Mouse (Mus musculus): ENCODE data around the gene Dock1. TPM values are rescaled to one million over a fixed set of nuclear protein-coding genes. Genes with fewer than 3 reads are reported as not detected.

Gene Dock1
- total RNA-seq (2017), result 1.4 TPM in 2 replicates

DNA sequence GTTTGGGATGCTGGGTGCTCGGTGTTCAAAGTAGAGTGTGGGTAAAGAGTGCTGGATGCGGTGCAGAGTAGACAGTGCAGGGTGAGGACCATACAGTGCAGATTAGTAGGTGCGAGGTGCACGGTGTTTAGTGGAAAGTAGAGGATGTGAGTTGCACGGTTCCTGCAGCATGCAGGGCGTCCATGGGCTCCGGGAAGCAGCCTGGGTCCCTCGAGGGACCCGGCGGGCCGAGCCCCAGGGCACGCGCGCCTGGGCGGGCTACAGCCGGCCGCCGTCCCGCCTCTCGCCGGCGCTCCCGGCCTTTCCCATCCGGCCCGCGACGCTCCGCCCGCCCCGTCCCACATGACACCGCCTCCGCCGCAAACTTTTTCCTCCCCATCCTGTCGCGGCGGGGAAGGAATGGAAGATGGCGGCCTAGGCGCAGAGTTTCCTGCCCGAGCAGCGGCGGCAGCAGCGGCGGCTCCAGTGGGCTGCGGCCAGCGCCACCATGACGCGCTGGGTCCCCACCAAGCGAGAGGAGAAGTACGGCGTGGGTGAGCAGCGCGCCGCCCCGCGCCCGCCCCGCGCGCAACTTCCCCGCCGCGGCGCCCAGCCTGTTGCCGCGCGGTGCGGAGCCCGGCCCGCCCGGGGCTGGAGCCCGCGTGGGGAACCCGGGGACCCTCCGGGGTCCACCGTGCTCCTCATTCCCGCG, at the start of gene Dock1:
Gene Dock1, plus strand, starts transcription at position 343 of the 691 bp plus-strand sequence.
- ATAC-seq (ENCODE audit: extremely low read depth, insufficient number of reproducible peaks, low FRiP score, poor library complexity, severe bottlenecking), result no peak

DNA sequence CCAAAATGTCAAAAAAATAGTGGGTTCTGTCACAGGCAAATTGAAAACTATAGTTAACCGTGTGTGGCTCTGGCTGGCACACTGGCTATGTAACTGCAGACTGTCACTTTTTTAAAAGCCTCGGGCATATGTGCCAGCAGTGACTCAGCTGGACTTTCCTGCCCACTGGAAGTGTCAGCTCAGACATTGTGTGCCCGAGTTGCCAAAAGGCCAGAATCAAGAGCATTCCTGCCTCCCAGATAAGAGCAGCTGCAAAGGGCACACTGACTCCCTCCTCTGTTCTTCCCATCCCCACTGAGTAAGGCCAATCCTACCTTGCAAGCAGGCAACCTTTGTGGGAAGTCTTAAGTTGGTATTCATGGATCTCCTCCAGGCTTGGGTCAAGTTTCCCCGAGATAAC, 42.5 kb upstream of the Dock1 start:
- ATAC-seq (ENCODE audit: extremely low read depth, insufficient number of reproducible peaks, low FRiP score, poor library complexity, severe bottlenecking), result no peak

DNA sequence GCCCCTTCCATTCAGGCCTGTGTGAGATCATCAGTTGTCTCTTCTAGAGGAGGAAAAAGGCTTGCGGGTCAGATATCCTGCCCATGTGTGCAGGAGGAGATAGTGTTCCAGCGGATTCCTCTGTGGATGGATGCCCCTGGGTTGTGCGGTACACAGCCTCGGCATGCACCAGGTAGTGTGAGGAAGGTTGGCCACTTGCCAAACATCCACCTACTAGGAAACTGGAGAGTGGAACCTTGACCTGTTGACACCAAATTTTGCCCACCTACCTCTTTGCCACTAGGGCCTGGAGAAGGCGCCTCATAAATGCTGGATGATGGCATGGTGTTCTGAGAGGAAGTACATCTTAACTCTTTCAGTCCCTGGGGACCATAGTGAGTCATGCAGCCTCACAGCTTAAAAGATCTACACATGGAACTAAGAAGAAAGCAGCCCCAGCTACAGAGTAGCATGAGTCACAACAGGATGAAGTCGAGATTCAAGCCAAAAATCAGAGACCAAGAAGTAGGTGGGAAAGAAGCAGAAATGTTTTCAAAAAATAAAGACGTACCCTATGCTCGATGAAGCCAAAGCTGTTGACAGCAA, 20.1 kb upstream of the Dock1 start:
- ATAC-seq (ENCODE audit: extremely low read depth, insufficient number of reproducible peaks, low FRiP score, poor library complexity, severe bottlenecking), result no peak

DNA sequence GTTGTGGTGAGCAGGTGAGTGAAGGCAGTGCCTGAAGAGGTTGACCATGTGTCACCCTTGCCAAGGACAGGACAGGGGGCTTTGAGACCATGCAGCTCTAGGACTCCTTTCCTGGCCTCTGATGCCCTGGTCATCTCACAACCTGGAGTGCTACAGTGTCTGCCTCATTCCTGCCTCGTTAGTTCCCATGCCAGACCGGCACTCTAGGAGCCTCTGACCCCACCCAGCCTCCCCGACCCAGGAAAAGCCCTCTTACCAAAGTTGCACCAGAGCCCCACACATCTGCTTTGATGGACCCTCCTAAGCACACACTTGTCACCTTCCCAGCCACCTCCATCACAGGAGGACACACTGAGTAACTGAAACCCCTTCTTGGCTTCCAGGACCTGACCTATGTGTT, 19.4 kb upstream of the Dock1 start:
- ATAC-seq (ENCODE audit: extremely low read depth, insufficient number of reproducible peaks, low FRiP score, poor library complexity, severe bottlenecking), result no peak

DNA sequence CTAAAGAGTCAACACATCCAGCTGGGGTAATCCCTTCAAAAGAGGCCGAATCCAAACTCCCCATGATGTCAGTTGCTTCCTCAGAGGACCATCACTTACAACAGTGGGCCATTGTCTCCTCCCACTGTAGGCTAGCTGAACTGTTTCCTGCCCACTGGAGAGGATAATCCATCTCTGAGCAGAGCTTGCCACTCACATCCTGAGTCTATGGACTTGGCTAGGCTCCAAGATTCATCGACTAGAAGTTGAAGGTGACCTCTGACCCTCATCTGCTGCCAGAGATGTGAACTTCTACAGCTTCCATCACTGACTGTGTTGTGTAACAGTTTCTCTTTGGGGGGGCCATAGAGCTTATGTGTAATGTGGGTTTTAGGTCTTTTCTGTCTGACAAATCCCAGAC, 7.2 kb upstream of the Dock1 start:
- no peak for ATAC-seq (ENCODE audit: extremely low read depth, insufficient number of reproducible peaks, low FRiP score, poor library complexity, severe bottlenecking)

DNA sequence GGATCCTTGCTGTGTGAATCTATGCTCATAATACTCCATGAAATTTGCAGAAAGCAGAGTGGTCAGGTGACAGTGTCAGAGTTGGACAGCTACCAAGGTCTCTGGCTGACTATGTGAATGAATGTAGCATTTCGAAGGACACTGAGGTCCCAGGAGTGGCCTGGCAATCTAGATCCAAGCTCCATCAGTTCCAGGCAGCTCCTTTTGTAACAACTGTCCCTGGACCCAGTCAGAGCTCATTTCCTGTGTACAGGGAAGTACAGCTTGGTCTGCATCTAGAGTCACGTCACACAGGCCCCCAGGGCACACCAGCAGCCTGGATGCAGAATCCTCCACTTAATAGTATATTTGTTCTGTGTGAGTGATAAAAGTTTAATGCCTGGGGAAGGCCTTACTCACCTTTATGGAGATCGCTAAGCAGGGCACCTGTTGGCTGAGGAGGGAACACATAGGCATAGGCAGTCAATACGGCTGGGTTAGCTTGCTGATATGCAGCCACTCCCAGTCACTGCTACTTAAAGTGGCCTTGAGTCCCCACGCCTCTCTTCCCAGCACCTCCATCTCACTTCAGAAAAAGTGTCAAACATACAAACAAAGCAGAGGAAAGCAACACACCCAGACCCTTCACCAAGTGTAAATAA, 4.7 kb upstream of the Dock1 start:
- ATAC-seq (ENCODE audit: extremely low read depth, insufficient number of reproducible peaks, low FRiP score, poor library complexity, severe bottlenecking), result no peak

DNA sequence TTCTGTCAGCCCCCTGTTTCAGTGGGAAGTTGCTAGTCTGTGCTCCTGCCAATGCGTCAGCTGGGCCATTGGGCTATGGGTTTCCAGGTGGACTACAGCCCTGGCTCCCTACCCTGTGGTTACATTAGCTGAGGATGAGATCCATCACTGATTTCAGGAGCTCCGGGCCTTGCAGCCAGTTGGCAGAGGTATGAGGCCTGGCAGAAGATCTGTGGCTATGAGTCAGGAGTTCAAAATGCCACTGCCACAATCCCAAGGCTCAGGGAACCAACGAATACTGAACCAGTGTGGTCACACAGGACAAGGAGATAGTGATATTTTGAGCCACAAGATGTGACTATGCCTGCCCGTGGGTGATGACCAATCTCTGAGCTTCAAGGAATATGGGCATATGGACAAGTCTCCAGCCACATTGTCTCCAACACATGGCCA, 3.2 kb upstream of the Dock1 start:
- ATAC-seq (ENCODE audit: extremely low read depth, insufficient number of reproducible peaks, low FRiP score, poor library complexity, severe bottlenecking), result no peak

DNA sequence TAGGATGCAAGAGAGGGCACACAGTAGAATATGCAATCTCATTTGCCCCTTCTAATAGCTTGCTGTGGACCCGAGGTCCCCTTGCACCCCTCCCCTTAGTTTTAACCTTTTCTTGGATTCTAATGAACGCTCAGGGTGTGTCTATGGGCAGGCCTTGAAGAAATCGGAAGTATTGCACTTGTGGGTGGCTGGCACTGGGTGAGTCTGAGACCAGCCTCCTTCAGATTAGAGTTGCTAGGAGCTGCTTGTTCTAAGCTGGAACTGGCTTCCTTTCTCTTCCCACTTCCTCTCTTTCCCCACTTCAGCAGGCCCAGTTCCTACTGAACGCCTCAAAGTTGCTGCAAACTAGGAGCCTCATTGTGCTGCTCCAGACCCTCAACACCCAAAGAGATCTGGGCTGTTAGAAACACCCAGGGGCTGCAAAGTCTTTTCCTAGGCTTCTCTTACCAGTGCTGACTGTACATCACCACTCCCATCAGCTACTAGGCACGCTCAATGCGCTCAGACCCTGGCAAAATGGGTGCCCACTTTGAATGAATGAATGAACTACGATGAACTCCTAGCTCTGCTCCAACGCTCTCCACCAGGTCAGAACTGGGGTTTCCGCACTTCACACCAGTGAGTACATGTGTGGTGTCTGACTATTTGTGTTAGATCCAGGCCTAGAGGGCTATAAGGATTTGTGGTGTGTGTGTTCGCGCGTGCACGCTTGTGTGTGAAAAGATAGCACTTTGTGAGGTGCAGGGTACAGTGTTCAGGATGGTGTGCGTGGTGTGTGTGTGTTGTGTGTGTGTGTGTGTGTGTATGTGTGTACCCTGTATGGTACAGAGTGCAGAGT, 761 bp upstream of the Dock1 start:
- ATAC-seq (ENCODE audit: extremely low read depth, insufficient number of reproducible peaks, low FRiP score, poor library complexity, severe bottlenecking), result no peak

DNA sequence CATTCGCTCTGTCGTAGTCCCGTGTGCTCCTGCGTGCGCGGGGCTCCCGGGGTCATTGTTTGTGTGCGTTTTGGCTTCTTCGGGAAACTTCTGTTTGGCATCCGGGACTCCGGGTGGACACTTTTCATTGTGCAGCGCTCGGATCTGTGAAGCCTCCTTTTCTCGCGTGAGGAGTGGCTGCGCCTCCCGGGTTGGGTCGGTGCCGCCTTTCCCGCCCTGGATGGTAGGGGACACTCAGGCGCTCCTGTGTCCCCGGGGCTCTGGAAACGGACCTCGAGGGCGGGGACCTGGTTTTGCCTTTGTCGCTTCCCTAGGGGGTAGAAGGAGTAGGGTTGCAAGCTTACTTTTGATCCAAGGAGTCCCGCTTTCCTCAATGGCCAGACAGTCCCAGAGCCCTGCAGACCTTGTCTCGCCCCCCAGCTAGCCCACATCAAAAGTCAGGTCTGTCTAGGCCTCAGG, 578 bp downstream of the Dock1 start:
- ATAC-seq (ENCODE audit: extremely low read depth, insufficient number of reproducible peaks, low FRiP score, poor library complexity, severe bottlenecking), result no peak

DNA sequence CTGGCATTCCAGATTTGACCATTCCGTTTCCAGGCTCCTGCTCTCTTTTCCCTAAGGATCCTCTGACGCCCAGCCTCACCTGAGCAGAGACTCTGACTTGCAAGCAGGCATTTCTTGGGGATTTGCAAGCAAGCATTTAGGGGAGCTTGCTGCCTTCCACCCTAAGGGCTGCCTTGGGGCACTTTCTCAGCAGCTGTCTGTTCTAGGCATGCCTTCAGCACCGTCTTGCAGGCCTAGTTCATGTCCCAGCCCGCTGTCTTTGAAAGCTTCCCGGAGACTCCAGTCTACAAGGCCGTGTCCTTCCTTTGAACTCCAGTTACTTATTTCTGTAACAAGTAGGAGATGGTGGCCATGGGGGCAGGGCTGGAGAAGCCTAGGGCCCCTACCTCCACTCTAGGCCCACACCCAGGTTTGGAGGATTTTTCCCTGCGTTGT, 1.0 kb downstream of the Dock1 start:
- ATAC-seq (ENCODE audit: extremely low read depth, insufficient number of reproducible peaks, low FRiP score, poor library complexity, severe bottlenecking), result no peak

DNA sequence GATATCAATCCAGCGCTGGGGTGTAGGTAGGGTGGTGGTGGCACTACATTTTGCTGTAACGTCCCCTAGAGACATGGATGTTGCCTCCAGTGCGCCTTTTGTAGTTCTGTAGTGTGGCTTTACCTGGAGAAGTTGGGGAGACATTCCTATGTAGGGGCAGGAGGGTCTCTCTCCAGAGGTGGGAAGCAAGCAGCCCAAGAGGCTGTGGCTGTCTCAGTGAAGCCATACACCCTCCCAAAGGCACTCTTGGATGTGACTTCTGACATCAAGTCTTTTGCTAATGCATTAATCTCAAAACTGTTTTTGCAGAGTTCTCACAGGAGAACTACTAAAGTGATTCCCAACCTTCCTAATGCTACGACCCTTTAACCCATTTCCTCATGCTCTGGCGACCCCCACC, 2.7 kb downstream of the Dock1 start:
- no peak for ATAC-seq (ENCODE audit: extremely low read depth, insufficient number of reproducible peaks, low FRiP score, poor library complexity, severe bottlenecking)

DNA sequence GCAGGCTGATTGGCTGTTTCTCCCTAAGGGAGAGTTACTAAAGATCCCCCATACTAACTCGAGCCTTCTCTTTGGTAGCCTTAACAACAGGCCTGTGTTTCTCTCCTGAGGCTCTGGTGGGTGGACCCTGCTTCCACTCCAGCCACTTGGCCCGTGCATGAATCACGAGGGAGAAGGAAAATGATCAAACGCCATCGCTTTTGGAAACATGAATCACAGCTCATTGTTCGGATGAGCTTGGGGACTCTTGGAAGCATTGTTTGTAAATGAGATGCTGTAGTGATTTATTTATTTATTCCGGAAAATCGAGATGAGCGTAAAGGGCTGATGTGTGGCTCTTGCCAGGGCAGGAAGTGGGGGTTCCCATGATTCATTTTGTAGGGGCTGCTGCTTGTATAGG, 3.5 kb downstream of the Dock1 start:
- no peak for ATAC-seq (ENCODE audit: extremely low read depth, insufficient number of reproducible peaks, low FRiP score, poor library complexity, severe bottlenecking)

DNA sequence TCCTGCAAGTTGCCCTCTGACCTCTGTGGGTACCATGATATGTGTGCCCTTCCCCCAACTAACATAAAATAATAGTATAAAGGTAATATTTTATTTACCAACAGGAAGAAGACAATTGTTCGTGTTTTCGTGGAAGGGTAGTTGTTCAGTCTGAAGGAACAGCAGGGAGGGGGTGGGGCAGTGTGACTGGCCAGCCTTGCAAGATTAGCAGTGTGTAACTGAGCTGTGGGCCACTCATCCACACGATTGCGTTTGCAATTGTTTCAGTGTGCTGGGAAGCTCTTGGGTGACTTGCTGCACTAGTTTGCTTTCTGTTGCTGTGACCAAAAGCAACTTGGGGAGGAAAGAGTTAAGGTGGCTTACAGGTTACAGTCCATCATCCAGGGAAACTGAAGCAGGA, 7.4 kb downstream of the Dock1 start:
- ATAC-seq (ENCODE audit: extremely low read depth, insufficient number of reproducible peaks, low FRiP score, poor library complexity, severe bottlenecking), result no peak

DNA sequence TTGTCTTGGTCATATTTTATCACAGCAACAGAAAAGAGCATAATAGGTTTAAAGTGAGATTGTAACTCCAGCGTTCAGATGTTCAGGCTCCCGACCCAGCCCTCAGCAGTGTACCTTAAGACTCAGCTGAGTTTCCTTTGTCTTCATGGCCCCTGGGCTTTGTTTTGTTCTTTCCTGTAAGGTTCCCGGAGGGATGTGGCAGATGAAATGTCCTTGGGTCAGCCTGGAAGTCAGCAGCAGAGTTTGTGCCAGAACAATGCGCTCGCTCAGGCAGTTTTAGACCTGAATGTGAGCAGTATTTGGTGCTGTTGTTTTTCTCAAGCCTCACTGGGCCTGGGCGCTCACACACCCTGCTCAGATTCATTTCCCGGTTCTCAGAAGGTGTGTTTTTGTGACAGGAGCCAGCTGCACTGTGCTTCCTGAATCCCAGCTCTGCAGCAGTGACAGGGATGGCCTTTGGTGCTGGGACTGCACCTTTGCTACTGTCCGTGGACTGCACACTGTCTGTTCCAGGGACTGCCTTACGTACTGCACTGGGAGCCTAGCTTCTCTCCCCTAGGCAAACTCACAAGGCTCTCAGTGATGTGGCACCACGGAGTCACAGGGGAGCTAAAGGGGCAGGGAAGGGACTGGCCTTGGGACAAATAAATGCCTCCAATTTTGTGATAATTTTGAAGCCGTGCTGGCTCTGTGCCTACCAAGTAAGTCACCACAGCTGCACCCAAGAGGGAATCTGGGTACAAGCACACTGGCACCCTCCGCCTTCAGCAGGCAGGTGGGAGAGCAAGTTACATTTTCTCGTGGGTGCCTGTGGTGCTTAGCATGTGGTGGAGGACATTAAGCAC, 9.1 kb downstream of the Dock1 start:
- no peak for ATAC-seq (ENCODE audit: extremely low read depth, insufficient number of reproducible peaks, low FRiP score, poor library complexity, severe bottlenecking)

DNA sequence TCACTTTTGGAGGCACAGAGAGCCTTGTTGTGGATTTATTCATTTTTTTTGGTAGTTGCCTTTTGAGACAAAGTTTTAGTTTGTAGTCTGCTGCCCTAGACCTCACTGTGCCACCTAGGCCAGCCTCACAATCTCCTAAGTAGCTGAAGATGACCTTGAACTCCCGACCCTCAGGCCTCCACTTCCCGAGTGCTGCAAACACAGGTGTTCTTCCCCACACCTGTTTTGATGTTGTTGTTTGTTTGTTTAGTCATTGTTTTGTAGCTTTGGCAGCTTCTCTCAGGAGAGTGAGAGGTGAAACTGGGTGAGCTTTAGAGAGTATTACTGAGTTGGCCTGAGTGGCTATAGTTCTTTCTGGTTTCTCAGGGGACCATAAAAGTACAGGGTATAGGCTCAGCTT, 9.7 kb downstream of the Dock1 start:
- no peak for ATAC-seq (ENCODE audit: extremely low read depth, insufficient number of reproducible peaks, low FRiP score, poor library complexity, severe bottlenecking)

DNA sequence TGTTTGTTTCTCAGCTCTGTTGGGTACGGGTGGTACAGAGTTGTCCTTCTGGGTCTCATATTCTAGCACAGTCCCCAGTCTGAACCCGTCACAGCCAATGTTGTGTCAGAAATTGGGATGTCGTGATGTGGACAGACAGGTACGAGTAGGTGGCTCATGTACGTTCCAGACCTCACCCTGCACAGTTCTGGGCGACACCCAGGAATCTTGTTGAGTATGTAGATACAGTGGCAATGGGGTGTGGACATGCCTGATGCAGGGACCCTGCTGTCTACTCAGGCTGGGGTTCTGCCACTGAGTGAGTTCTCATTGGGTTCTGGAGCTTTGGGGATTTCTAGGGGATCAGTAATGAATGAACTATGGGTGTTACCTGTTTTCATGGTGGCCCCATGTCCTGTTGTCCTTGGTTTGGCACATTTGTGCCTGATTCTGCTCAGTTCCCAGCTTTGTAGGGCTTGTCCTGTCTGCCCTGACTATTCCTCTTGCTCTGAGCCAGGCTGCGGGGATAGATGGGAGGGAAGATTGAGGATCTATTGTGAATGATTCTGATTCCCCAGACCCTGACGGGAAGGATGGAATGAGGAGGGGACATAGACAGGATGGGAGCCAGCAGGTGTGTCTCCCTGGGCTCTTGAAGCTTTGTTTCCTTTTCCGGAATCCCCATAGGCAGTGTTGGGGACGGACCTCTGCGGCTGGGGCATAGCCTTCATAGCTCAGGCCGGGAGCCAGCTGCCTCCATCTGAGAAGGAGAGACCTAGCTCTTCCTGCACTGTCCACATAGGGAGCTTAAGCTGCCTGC, 11.5 kb downstream of the Dock1 start:
- ATAC-seq (ENCODE audit: extremely low read depth, insufficient number of reproducible peaks, low FRiP score, poor library complexity, severe bottlenecking), result no peak

DNA sequence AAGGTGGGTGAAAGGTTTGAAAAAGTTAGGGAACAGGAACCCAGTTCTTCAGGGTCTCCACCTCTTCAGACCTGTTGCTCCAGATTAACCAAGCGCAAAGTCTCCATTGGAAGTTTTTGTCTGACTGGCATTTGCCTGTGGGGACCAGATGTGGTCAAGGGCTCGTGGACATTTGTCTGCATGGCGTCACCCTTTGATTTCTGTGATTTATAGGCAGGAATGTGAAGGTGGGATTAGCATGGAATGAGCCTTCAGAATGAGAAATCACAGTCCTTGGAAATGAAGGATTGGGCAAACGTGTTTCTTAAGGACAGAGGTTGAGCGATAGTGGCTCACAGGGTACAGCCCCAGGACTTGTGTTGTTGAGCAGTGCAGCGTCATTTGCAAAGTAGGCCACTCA, 17.9 kb downstream of the Dock1 start:
- ATAC-seq (ENCODE audit: extremely low read depth, insufficient number of reproducible peaks, low FRiP score, poor library complexity, severe bottlenecking), result no peak

DNA sequence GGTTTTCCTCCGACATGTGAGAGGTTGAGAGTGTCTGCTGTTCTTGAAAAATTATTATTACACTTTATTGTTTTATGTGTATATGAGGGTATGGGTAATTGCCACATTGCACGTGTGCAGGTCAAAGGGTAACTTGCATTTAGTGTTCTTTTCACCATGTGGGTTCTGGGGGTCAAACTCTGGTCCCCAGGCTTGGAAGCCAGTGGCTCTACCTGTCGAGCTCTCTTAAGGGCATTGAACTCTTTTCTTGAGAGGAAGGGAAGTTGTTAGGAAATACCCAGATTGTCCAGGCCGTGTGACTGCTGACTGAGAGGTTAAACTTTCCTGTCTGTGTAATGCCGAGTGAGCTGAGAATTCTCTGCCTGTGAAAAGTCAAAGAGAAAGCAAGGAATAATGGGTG, 19.7 kb downstream of the Dock1 start:
- ATAC-seq (ENCODE audit: extremely low read depth, insufficient number of reproducible peaks, low FRiP score, poor library complexity, severe bottlenecking), result no peak
